Mouse (Mus musculus) intestine, embryonic 16.5 days (tissue): ENCODE data around the gene Abcc12. TPM values are rescaled to one million over a fixed set of nuclear protein-coding genes. Genes with fewer than 3 reads are reported as not detected.
A peak's percentile ranks its signal among the peaks of the same experiment; 100 is the strongest.

ENCODE experiments used
- ATAC-seq: fragments of 200-750 bp; cut with Nextera tagmentation; 2 replicates; pipeline ENCODE4 v1.8.0; 2017; ENCODE audit warnings: moderate TSS enrichment, moderate library complexity
- H3K27ac ChIP-seq: fragments of 300-500 bp; sonication (generic); 2 replicates; pipeline ENCODE4 v1.5.1; 2014; ENCODE audit warnings: mild to moderate bottlenecking, low read length
- H3K27me3 ChIP-seq: fragments of 300-500 bp; sonication (generic); replicated peaks from 2 replicates; pipeline ENCODE4 v1.6.1; 2014; ENCODE audit warnings: low read length, control low read depth, mixed read lengths; ENCODE audit not compliant: control insufficient read depth, insufficient read depth
- H3K36me3 ChIP-seq: fragments of 300-500 bp; sonication (generic); 2 replicates; pipeline ENCODE4 v1.6.1; 2014; ENCODE audit warnings: low read length, control low read depth; ENCODE audit not compliant: control insufficient read depth, insufficient read depth
- H3K4me1 ChIP-seq: fragments of 300-500 bp; sonication (generic); 2 replicates; pipeline ENCODE4 v1.6.1; 2014; ENCODE audit warnings: low read length, control low read depth, mixed read lengths; ENCODE audit not compliant: control insufficient read depth, insufficient read depth
- H3K4me2 ChIP-seq: fragments of 300-500 bp; sonication (generic); 2 replicates; pipeline ENCODE4 v1.6.1; 2014; ENCODE audit warnings: low read depth, low read length, control low read depth
- H3K4me3 ChIP-seq: fragments of 300-500 bp; sonication (generic); 2 replicates; pipeline ENCODE4 v1.5.1; 2014; ENCODE audit warnings: mild to moderate bottlenecking, low read length
- H3K9ac ChIP-seq: fragments of 300-500 bp; sonication (generic); 2 replicates; pipeline ENCODE4 v1.6.1; 2014; ENCODE audit warnings: low read depth, low read length
- H3K9me3 ChIP-seq: fragments of 300-500 bp; sonication (generic); 2 replicates; pipeline ENCODE4 v1.6.1; 2016; ENCODE audit warnings: low read length, control low read depth; ENCODE audit not compliant: control insufficient read depth
- WGBS: fragments of 180-500 bp; shearing (Covaris S2); extraction: QIAGEN DNeasy Blood & Tissue Kit; methylation state at CpG from one replicate; pipeline ENCODE4 v1.1.7; 2014; 5-methylcytosine and 5-hydroxymethylcytosine counted together
- polyA plus RNA-seq: library from polyadenylated mRNA; unstranded; fragments of >200 nt; fragmentation: Nextera tagmentation; extraction: Ambion mirVana; gene quantifications from 2 replicates; pipeline ENCODE4 v1.2.1, GENCODE M21; 2015

Gene Abcc12
- polyA plus RNA-seq, 1 experiment from 2014 or later: 0.09 TPM

GRCm38 (mm10) chr8:86603174-86603573 is 22.7 kb upstream of the Abcc12 start:
- H3K9ac ChIP-seq: no peak overlapping the region
- H3K9me3 ChIP-seq: no peaks in the 10 kb centered on the region
- H3K27me3 ChIP-seq: no peaks in the 10 kb centered on the region
- H3K36me3 ChIP-seq: no peaks in the 10 kb centered on the region
- H3K4me2 ChIP-seq: no peak overlapping the region
- ATAC-seq: no peak
- H3K27ac ChIP-seq: no peak overlapping the region
- H3K4me1 ChIP-seq: no peaks in the 10 kb centered on the region
- H3K4me3 ChIP-seq: no peak overlapping the region
- WGBS: 48% methylated on average over 2 of the region's 2 CpGs

- H3K27ac ChIP-seq: no peak overlapping the region
- 76% methylated on average over 3 of the region's 3 CpGs for WGBS
- no peaks in the 10 kb centered on the region for H3K27me3 ChIP-seq
- H3K9ac ChIP-seq: no peak overlapping the region
- no peaks in the 10 kb centered on the region for H3K36me3 ChIP-seq
- H3K4me1 ChIP-seq: no peaks in the 10 kb centered on the region
- H3K4me3 ChIP-seq: no peak overlapping the region
- no peak overlapping the region for H3K4me2 ChIP-seq
- no peaks in the 10 kb centered on the region for H3K9me3 ChIP-seq
- no peak for ATAC-seq
Measured at GRCm38 (mm10) chr8:86600311-86600710, 19.8 kb upstream of the Abcc12 start.

DNA sequence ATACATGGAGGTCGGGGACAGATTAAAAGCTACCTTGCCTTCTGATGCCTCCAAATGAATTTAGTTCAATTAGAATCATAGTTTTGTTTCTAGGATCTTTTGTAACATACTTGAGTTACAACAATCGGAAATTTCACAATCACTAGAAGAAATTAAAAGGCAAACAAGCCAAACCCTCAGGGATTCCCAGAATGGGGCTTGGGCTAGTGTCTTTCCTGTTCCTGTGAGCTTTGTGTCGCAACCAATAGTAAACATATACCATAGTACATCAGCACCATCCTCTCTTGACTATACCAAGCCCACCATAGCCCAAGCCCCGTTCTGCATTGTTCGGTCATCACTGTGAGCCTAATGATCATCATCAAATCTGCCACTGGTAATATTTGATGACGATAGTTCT is 18.8 kb upstream of the Abcc12 start:
- H3K4me2 ChIP-seq: no peak overlapping the region
- no peak for ATAC-seq
- no peaks in the 10 kb centered on the region for H3K36me3 ChIP-seq
- no peaks in the 10 kb centered on the region for H3K9me3 ChIP-seq
- no peak overlapping the region for H3K4me3 ChIP-seq
- no peaks in the 10 kb centered on the region for H3K4me1 ChIP-seq
- no peaks in the 10 kb centered on the region for H3K27me3 ChIP-seq
- no peak overlapping the region for H3K9ac ChIP-seq
- no peak overlapping the region for H3K27ac ChIP-seq
- 87% methylated on average over 6 of the region's 6 CpGs for WGBS

DNA sequence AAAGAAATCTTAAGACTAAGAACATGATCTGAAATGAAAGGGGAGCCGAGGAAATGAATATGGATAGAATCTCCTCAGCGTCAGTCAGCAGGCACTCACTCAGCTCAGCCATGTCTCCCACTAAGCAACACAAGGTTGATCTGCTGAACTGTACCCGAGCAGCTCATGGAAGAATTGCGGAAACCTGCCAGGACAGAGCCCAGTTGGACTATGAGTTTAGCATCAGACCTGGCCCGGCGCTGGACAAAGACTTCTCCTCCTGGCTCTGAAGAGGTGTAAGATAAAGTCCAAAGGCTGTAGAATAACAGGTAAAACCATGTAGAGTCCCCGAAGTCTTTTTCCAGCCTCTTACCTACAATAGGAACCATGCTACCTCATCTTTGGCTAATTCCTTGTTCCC is 17.2 kb upstream of the Abcc12 start:
- no peak for ATAC-seq
- Histone ChIP-seq H3K4me1 (0 out of 2 replicates have a peak, but pooled peaks cover 4% of the 10 kb centered on the region), H3K4me2 (no peak overlapping the region), H3K9me3 (no peaks in the 10 kb centered on the region), H3K9ac (no peak overlapping the region), H3K36me3 (no peaks in the 10 kb centered on the region), H3K27ac (no peak overlapping the region), H3K4me3 (no peak overlapping the region), H3K27me3 (no peaks in the 10 kb centered on the region)
- 89% methylated on average over 7 of the region's 7 CpGs for WGBS

GRCm38 (mm10) chr8:86595671-86596070 is 15.2 kb upstream of the Abcc12 start:
- WGBS: 86% methylated on average over 5 of the region's 5 CpGs

GRCm38 (mm10) chr8:86594159-86594796 is 13.8 kb upstream of the Abcc12 start:
- peak; percentile 93 for ATAC-seq
- H3K4me2 ChIP-seq: no peak overlapping the region
- no peak overlapping the region for H3K4me3 ChIP-seq
- H3K27me3 ChIP-seq: no peaks in the 10 kb centered on the region
- WGBS: 48% methylated on average over 3 of the region's 3 CpGs
- no peak overlapping the region; the same call in 1 of the 2 replicates for H3K27ac ChIP-seq
- H3K36me3 ChIP-seq: no peaks in the 10 kb centered on the region
- H3K9me3 ChIP-seq: no peaks in the 10 kb centered on the region
- H3K4me1 ChIP-seq: 0 out of 2 replicates have a peak, but pooled peaks cover 4% of the 10 kb centered on the region
- H3K9ac ChIP-seq: no peak overlapping the region

More at GRCm38 (mm10) chr8:86595671-86596070, 15.2 kb upstream of the Abcc12 start:
- Histone ChIP-seq H3K4me1 (0 out of 2 replicates have a peak, but pooled peaks cover 4% of the 10 kb centered on the region), H3K9me3 (no peaks in the 10 kb centered on the region), H3K4me3 (no peak overlapping the region), H3K36me3 (no peaks in the 10 kb centered on the region), H3K27me3 (no peaks in the 10 kb centered on the region), H3K4me2 (no peak overlapping the region), H3K27ac (no peak overlapping the region), H3K9ac (no peak overlapping the region)
- no peak for ATAC-seq

- ATAC-seq: peak; percentile 51; the same call in 1 of the 2 replicates
- 24% methylated on average over 10 of the region's 10 CpGs for WGBS
Measured at GRCm38 (mm10) chr8:86593099-86593498, 12.6 kb upstream of the Abcc12 start.

GRCm38 (mm10) chr8:86588338-86588737 is 7.9 kb upstream of the Abcc12 start:
- Histone ChIP-seq H3K9me3 (no peaks in the 10 kb centered on the region), H3K4me3 (no peak overlapping the region), H3K9ac (no peak overlapping the region), H3K4me1 (0 out of 2 replicates have a peak, but pooled peaks cover under 1% of the 10 kb centered on the region), H3K4me2 (no peak overlapping the region), H3K27ac (no peak overlapping the region), H3K27me3 (no peaks in the 10 kb centered on the region), H3K36me3 (no peaks in the 10 kb centered on the region)
- 92% methylated on average over 5 of the region's 5 CpGs for WGBS
- no peak for ATAC-seq

More at GRCm38 (mm10) chr8:86593099-86593498, 12.6 kb upstream of the Abcc12 start:
- no peaks in the 10 kb centered on the region for H3K27me3 ChIP-seq
- no peaks in the 10 kb centered on the region for H3K36me3 ChIP-seq
- 0 out of 2 replicates have a peak, but pooled peaks cover 4% of the 10 kb centered on the region for H3K4me1 ChIP-seq
- 0 out of 2 replicates have a peak overlapping the region, but pooled peaks have one; percentile 23 for H3K4me2 ChIP-seq
- H3K9ac ChIP-seq: no peak overlapping the region
- H3K27ac ChIP-seq: no peak overlapping the region
- H3K4me3 ChIP-seq: no peak overlapping the region
- H3K9me3 ChIP-seq: no peaks in the 10 kb centered on the region

DNA sequence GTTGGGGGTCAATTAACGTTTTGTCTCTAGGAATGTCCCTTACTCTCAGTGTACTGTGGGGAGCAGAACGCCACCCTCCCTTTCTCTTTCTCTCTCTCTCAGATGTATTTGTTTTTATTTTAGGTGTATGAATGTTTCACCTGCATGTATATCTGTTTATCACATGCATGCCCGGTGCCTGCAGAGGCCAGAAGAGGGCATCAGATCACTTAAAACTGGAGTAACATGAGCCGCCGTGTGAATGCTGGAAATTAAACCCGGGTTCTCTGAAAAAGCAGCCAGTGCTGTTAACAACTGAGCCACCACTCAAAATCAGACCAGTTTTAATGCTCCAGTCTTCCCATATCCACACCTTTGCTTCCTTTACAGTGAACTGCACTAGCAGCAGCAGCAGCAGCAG is 6.2 kb upstream of the Abcc12 start:
- Histone ChIP-seq H3K27me3 (no peaks in the 10 kb centered on the region), H3K4me1 (no peaks in the 10 kb centered on the region), H3K36me3 (no peaks in the 10 kb centered on the region), H3K9me3 (no peaks in the 10 kb centered on the region), H3K4me2 (no peak overlapping the region), H3K27ac (no peak overlapping the region), H3K4me3 (no peak overlapping the region), H3K9ac (no peak overlapping the region)
- WGBS: 44% methylated on average over 6 of the region's 6 CpGs
- no peak for ATAC-seq
